Mouse (Mus musculus) lung, postnatal 4 days (tissue): ENCODE results near the gene Map3k12.
A peak's percentile ranks its signal among the peaks of the same experiment; 100 is the strongest.

ENCODE experiments used
- DNase-seq, 2 experiments: peaks; one replicate each; pipeline ENCODE4 v3.0.0; 2021

The Map3k12 gene

DNA sequence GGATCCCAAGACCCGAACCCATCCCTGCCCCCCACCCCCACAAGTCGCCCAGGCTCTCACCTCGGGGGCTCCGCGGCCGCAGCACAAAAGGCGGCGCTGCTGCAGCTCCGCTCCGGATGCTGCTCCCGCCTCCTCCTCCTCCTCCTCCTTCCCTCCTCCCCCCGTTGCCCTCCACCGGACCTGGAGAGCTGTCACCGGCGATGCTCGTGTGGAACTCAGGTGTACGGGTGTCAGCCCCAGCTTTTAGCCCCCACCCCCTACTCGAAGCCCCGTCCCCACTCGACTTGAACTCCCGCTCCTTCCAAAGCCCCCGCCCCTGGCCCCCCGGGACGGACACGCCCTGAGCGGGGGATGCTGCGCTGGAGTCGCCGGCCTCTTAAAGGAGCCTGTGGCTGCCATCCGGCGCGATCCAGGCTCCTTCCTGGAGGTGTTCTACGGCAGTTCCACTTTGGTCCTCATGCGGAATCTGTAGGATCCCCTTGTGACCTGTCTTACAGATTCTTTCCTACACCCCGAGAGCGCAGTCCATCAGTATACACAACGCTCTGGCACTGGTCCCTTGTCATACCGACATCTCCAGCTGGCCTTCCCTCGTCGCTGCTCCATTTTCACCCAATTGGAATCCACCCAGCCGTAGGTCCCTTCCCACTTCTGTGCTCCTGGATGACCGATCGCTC is at the start of gene Map3k12:
TSS of gene Map3k12 (minus strand) at position 337 of the 677 bp plus-strand sequence.
- DNase-seq = peak; percentile 74 to 77

DNA sequence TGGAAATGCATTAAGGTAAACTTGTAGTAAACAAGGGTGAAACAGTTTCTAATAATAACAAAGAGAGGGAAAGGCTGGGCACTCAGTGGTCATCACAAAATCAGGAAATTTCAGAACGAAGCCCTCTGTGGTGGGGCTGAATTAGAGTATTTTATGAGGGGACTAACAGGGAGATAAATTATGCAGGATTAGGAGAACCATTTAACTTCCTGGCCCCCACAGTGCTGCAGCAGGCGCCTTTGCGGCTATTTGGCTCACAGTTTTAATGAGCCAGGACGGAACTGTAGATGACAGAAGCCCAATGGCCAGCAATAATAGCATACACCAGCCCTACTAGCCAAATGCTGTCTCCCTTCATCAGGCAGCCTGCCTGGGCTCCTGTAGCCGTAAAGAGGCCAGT is 46.8 kb upstream of the Map3k12 start:
- DNase-seq = no peak

DNA sequence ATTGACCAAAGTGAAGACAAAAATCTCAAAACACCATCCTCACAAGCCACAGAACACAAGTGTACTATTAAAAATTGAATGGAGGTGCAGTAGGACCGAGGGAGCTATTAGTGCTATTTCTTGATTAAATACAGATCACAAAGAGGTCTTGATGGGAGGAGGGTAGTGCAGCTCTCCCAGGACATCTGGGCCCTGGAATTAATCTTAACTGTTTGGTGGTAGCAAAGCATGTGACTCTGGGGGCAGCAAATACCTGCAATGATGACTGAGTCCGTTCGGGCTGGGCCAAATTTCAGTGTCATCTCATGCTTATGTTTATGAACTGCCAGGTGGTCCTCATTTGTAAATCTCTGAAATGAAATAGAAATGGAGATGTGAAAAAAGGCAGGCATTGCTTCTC is 46.2 kb upstream of the Map3k12 start:
- no peak for DNase-seq

DNA sequence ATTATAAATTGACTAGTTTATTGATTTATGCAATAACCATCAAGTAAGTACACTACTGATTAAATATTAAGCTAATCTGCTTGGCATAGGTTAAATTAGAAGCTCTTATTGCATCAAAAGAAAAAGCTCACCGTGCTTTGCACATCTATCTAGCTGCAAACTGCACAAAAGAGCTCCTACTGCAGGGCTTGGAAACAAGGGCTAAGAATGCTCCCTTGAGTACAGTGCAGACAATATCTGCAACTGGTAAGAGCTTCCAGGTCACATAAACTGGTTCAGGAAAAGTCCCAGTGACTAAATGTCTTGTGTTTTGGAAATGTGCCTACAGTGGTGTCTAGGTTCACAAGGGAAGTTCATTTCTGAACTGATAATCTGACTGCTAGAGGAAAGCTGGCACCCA is 45.6 kb upstream of the Map3k12 start:
- no peak for DNase-seq

DNA sequence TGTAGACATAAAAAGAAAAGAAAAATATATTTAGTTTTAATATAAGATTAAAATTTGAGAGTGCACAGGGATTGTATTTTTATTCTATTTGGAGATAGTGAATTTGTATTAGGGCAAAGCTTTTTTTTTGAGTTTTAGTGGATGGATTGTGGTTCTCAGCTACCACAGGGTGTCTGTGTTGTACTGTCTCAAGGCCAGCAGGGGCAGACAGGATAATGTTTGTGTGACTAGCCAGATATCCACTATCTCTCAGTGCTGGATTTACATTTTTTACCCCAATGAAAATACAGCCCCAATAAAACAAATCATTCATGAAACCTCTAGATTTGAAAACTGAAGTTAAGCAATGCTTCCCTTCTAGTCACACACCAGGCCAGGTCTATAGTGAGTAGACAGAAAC is 40.7 kb upstream of the Map3k12 start:
- no peak for DNase-seq

DNA sequence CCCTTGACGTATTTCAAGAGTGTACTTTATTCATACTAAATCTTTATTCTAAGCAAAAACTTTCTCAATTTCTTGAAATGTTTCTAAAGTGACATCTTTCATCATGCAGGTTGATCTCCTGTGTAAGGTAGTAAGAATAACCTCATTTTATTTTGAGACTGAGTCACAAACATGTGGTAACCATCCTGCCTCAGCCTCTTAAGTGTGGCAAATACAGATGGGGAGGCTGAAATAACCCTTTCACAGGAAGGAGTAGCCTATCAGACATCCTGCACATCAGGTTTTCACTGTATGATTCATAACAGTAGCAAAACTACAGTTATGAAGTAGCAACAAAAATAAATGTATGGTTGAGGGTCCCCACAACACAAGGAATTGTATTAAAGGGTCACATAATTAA is 38.7 kb upstream of the Map3k12 start:
- DNase-seq = no peak

DNA sequence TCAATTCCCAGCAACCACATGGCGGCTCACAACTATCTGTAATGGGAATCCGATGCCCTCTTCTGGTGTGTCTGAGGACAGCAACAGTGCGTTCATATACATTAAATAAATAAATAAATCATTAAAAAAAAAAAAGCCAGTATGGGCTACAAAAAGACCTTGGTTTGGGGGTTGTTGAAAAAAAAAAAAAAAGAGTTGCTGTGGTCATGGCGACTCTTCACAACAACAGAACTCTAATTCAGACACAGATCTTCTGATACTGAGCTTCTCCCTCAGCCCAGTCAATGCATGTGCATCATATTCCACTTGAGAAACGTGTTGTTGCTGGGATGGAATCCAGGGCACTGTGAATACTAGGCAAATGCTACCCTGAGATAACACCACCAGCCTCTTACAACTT is 35.7 kb upstream of the Map3k12 start:
- DNase-seq = no peak

DNA sequence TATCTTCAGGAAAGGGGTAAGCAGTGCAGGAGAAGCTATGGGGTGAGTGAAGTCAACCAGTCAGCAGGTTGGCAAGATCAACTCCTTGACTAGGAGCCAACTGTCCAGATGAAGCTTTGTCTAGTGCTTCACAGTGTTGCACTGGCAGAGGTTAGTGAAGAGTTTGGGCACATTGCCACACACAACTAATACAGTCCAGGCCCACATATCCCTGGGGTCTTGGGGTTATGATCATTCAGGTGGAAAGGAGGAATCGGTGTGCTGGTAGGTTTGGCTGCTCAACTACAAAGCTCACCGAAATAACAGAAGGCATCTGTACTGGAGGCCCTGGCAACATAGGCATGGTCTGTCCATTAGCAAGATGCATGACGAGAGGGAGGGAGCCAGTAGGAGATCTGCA is 30.6 kb upstream of the Map3k12 start:
- DNase-seq = no peak

DNA sequence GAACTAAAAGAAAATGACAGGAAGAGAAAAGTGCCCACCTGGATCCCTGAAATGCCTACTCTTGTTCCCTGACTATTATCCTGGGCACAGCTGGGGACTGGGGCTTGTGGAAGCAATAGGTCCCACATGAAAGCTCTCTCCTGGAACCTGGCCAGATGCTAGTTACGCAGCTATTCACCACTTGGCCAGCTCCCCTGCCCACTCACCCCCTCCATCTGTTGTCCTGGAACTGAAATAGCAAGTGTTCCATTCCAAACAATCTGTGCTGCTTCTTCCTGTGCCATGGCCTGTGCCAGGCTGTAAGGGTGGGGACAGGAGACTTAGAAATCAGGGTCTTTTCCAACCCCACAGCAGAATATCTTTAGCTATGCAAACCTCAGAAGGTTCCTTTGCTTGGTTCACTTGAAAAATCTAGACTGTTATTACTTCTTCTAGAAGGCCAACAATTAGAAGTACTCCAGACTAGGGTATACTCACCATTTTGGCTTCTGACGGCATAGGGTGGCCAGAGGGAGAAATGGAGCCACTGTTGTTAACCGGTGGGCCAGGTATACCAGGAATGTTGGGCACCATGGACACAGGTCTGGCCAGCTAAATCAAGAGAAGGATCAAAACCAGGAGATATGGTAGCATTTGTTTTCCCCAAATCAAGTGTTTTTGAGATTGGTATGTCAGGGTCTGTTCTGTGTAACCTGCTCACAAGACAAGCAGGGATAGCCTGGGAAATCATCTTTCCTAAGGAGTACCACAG is 30.0 kb upstream of the Map3k12 start:
- DNase-seq = peak; percentile 35 to 62

DNA sequence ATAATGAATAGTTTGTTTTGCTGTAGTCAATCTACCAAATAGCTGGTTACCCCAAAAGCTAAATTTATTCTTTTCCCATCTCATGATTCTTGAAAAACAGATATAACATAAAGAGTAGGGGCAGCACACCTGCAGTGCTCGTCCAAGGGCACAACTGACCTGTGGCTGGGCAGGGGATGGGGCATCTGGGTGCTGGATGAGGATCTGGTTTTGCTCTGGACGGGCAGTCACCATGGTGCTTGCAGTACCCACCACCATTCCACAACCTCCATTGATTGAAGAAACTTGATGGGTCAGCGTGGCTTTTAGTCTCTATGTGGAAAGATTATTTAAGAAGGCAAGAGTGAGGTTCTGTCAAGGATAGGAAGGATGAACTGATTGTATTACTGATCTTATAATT is 29.4 kb upstream of the Map3k12 start:
- no peak for DNase-seq

DNA sequence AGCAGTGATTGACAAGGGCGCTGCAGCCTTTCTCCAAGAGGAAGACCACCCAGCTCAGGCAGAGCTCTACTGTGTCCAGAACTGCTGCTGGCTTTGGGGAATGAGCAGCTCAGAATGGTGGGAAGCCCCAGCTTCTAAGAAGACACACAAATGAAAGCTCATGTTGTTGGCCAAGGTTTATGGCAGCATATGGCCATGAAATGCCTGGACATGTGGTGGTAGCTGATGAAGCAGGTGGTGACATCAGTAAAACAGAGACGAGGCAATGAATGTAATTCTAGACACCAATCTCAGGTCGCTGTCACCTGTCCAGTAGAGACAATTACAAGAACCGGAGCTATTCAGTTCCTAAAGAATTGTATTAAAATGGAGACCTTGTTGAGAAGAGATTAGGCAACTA is 27.9 kb upstream of the Map3k12 start:
- no peak for DNase-seq

DNA sequence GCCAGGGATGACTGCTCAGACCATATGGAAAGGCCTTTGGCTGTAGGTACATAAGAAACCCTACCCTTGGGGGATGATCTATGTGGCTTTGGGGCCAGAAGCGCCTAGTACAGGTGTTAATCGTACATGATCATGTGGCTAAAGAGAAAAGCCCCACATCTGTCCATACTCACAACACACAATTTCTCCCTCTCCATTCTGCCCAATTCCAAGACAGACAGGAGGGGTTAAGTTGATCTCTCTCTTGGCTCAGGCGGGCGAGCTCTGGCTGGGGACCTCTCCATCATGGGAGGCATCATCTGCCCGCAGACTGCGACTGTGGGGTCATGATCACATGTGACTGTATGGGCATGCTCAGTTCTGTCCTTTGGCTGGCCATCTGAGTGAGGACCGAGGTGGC is 17.1 kb upstream of the Map3k12 start:
- DNase-seq = no peak

DNA sequence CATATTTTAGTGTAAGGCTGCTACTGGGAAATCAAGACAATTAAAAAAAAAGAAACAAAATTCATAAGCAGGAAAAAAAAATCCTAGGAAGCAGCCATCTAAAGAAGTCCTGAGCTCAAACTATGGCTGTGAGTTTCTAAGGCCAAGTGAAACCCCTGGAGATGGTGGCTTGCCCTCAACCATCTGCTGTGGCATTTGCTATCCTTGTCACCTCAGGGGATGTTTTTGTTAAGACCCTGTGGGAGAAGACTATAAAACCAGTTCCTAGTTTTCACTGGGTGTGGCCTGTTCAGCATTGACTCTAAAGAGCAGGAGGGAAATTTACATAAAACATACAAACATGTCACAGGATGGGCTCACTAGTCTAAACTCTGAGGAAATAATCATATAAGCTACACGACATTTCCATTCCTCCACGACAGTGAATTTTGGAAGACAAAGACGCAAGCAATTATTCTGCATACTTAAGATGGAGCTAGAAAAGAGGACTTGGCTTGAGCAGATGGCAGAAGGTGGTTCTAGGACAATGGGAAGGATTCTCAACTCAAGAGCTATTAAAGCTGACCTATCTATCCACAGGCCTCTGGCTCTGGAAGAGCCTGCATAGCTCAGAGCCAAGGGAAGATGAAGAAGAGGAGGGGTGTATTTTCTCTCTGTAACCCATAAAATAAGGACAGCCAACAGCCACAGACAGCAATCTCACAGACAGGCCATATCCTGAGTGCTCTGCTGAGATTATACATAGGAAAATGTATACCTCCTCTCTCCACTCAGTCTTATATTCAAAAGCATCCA is 15.4 kb upstream of the Map3k12 start:
- no peak for DNase-seq

DNA sequence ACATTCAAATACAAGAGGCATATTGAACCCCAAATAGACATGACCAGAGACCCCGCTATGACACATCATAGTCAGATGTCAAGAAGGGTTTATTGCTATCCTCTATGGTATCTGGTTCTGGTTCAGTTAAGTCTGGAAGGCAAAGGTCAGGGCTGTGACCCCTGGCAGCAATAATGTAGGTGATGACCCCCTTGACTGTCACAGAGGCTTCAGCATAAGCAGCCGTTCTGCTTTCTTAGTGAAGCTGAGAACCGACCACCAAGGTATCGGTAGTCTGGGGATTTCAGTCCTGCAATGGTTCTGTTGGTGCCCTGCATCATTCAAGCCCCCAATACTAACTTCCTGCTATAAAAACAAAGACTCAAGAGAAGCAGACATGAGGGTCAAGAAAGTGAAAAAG is 14.7 kb upstream of the Map3k12 start:
- DNase-seq = no peak

DNA sequence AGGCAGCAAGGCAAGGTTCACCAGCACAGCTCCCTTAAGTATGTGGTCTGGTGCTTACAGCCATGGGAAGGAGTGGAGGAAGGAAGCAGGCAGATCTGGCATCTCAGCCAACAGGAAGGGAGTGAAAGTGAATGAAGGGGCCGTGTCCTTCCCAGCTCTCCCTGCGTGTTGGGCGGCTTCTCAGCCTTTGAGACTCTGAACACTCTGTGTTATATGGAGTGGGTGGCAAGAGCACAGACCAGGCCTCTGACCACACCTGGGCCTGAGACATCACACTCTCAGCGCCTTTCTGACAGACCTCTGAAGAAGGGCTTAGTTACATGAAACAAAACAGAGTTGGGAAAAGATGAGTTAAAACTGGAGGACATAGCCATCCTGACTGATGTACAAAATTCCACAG is 13.7 kb upstream of the Map3k12 start:
- no peak for DNase-seq

DNA sequence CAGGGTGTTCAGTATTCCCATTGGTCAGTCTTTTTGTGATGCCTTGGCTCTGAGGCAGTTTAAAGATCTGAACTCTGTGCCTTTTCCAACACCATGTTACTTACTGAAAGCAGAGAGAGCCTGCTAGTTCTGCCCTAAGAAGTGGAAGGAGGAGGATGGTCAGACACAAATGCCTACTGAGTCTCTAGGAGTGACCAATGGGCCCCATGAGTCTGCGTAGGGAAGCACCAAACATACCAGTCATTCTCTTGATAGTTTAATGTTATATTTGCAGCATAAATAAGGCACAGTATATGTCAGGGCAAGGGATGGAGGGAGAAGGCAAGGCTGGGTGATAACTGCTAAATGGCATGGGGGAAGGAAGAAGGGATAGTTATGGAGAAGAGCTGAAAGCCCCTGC is 11.5 kb upstream of the Map3k12 start:
- no peak for DNase-seq

DNA sequence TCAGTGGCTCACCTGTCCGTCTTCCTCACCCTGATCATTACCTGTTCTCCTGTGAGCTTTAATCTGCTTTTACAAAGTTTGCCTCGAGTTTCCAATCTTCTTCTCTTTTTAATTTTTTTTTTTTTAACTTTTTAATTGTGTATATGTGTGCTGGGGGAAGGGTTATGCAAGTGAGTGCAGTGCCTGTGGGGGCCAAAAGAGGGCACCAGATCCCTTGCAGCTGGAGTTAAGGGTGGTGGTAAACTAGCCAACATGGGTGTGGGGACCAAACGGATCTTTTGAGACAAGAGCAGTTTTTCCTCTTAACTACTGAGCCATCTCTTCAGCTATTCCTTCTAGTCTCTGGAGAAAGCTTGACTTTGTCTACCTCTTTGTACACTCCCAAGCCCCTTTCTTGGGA is 11.1 kb upstream of the Map3k12 start:
- DNase-seq = no peak

DNA sequence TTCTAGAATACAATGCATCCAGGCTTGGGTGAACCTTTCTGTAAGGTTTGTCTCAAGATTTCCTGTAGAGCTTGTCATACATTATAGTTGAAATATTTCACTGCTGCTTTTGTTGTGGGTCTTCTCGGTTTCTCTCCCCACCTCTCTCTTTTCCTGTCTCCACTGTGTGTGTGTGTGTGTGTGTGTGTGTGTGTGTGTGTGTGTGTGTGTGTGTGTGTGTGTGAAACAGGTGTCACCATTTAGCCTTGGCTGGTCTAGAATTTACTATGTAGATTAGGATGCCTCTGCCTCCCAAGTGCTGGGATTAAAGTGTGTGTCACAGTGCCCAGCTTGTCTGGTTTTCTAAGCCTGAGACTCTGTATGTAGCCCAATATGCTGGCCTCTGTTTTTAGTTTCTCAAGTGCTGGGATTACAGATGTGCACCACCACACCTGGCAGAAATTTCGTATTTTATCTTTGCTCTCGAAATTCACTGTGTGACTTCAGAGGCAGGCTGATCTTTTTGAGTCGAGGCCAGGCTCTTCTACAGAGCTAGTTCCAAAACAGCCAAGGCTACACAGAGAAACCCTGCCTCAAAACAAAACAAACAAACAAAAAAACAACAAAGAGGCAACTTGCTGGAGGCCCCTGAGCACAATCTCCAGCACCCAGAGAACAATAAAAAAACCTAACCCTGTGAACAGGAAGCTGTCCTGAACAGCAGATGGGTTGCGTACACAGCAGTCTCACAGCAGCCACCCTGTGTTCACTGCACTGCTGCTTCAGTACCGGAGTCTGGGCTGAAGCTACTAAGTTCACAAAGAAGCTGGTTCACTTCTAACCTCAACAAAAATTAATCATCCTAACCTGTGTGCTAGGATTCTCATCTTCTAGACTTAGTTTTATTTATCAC is 9.5 kb upstream of the Map3k12 start:
- DNase-seq = no peak

DNA sequence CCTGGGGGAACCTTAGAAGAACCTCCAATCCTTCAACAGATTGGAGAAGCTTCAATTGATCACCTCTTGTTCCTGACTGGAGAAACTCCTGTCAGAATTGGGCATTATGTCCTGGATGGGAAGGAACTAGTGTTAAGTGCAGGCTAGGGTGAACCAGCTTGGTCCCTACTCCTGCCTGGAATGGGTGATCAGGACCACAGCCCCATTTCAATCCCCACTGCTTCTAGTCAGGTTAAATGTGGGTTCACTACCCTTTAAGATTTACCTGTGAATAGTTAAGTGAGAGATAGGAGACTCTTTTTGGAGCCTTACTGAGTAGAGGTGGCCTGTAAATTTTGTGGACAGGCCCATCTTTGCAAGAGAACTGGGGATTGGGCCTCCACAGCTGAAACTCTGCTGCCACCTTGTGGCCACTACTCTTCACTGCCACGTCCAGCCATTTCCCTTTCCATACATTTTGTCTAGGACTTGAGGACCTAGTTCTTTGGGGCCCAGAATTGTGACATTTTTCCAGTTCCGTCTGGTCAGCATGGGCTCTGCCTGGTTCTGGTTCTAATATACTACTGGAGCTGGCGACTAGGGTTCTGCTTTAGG is 8.1 kb upstream of the Map3k12 start, which contains the start of gene Npff:
TSS of gene Npff (minus strand) at position 51 of the 594 bp plus-strand sequence.
- peak; percentile 69 to 83 for DNase-seq

DNA sequence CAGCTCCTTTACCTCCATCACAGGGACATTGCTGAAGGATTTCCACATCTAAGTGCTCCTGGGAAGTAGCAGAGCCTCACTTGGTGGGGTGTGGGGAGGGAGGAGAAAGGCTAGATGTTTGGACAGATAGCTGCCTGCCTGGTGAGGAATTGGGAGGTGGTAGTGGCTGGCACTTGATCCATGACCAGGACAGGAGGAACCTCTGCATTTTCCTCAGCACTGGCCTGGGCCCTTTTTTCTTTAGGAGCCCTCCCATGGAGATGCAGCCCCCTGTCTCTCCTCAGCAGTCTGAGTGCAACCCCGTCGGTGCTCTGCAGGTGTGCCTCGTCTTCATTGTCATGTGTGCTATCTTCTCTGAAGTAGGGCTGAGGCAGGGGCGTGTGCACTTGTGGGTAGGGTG is 4.6 kb upstream of the Map3k12 start:
- no peak for DNase-seq

DNA sequence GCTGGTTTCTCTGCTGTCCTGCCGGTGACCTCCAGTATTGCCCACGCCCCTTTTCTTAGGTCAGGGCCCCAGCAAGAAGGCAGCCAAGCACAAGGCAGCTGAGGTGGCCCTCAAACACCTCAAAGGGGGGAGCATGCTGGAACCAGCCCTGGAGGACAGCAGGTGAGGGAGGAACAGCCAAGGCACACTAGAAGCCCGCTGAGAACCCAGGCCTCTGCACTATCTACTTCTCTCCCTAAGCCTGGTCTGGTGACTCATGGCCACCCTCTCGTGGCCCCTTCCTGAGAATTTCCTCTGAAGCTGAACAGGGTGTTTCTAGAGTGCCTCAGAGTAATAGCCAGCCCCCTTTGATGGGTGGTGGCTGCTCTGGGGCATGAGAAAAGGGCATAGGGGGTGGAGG is 3.6 kb upstream of the Map3k12 start:
- no peak for DNase-seq
